Mouse (Mus musculus) hindbrain, embryonic 16.5 days (tissue): ENCODE data around the gene Stam. TPM values are rescaled to one million over a fixed set of nuclear protein-coding genes. Genes with fewer than 3 reads are reported as not detected.

ENCODE experiments used
- ATAC-seq: fragments of 200-750 bp; cut with Nextera tagmentation; 2 replicates; pipeline ENCODE4 v1.8.0; 2017; ENCODE audit warnings: moderate TSS enrichment, moderate library complexity
- H3K27ac ChIP-seq: fragments of 300-500 bp; sonication (generic); 2 replicates; pipeline ENCODE4 v1.5.1; 2014; ENCODE audit warnings: low read depth, mild to moderate bottlenecking, control low read depth, low read length, moderate library complexity
- H3K27me3 ChIP-seq: fragments of 300-500 bp; sonication (generic); replicated peaks from 2 replicates; pipeline ENCODE4 v1.6.1; 2014; ENCODE audit warnings: low read length; ENCODE audit not compliant: control insufficient read depth, insufficient read depth
- H3K36me3 ChIP-seq: fragments of 300-500 bp; sonication (generic); 2 replicates; pipeline ENCODE4 v1.6.1; 2014; ENCODE audit warnings: mild to moderate bottlenecking, low read length, moderate library complexity, mixed read lengths; ENCODE audit not compliant: control insufficient read depth, insufficient read depth
- H3K4me1 ChIP-seq: fragments of 300-500 bp; sonication (generic); 2 replicates; pipeline ENCODE4 v1.6.1; 2014; ENCODE audit warnings: low read depth, low read length; ENCODE audit not compliant: control insufficient read depth, insufficient read depth
- H3K4me2 ChIP-seq: fragments of 300-500 bp; sonication (generic); 2 replicates; pipeline ENCODE4 v1.6.1; 2014; ENCODE audit warnings: mild to moderate bottlenecking, low read length, control low read depth, moderate library complexity
- H3K4me3 ChIP-seq: fragments of 300-500 bp; sonication (generic); 2 replicates; pipeline ENCODE4 v1.5.1; 2014; ENCODE audit warnings: mild to moderate bottlenecking, low read length, control low read depth, moderate library complexity
- H3K9ac ChIP-seq: fragments of 300-500 bp; sonication (generic); 2 replicates; pipeline ENCODE4 v1.6.1; 2014; ENCODE audit warnings: low read depth, mild to moderate bottlenecking, control low read depth, low read length, moderate library complexity
- H3K9me3 ChIP-seq: fragments of 300-500 bp; sonication (generic); 2 replicates; pipeline ENCODE4 v1.6.1; 2014; ENCODE audit warnings: mild to moderate bottlenecking, low read length, moderate library complexity; ENCODE audit not compliant: control insufficient read depth
- WGBS: fragments of 180-500 bp; shearing (Covaris S2); extraction: QIAGEN DNeasy Blood & Tissue Kit; methylation state at CpG from one replicate; pipeline ENCODE4 v1.1.7; 2014; 5-methylcytosine and 5-hydroxymethylcytosine counted together
- polyA plus RNA-seq: library from polyadenylated mRNA; unstranded; fragments of >200 nt; fragmentation: Nextera tagmentation; extraction: Ambion mirVana; gene quantifications from 2 replicates; pipeline ENCODE4 v1.2.1, GENCODE M21; 2015

Stam gene
- polyA plus RNA-seq, 1 experiment from 2014 or later = 129 TPM

GRCm38 (mm10) chr2:14100533-14100932 is 26.6 kb downstream of the Stam start:
- Histone ChIP-seq H3K36me3 (0 out of 2 replicates have a peak, but pooled peaks cover 4% of the 10 kb centered on the region), H3K9me3 (no peaks in the 10 kb centered on the region), H3K9ac (no peak overlapping the region), H3K27me3 (no peaks in the 10 kb centered on the region), H3K4me3 (no peak overlapping the region), H3K4me2 (no peak overlapping the region), H3K27ac (no peak overlapping the region), H3K4me1 (no peaks in the 10 kb centered on the region)
- ATAC-seq = no peak

- Histone ChIP-seq H3K4me3 (no peak overlapping the region), H3K27ac (no peak overlapping the region), H3K4me1 (no peaks in the 10 kb centered on the region), H3K9me3 (no peaks in the 10 kb centered on the region), H3K27me3 (no peaks in the 10 kb centered on the region), H3K36me3 (0 out of 2 replicates have a peak, but pooled peaks cover 4% of the 10 kb centered on the region), H3K4me2 (no peak overlapping the region), H3K9ac (no peak overlapping the region)
- 92% methylated on average over 2 of the region's 2 CpGs for WGBS
- no peak for ATAC-seq
These were observed 28.7 kb downstream of the Stam start for GRCm38 (mm10) chr2:14102603-14103002.

- H3K36me3 ChIP-seq = 0 out of 2 replicates have a peak, but pooled peaks cover 4% of the 10 kb centered on the region
- H3K4me1 ChIP-seq = no peaks in the 10 kb centered on the region
- H3K27ac ChIP-seq = no peak overlapping the region
- no peak overlapping the region for H3K4me2 ChIP-seq
- 92% methylated on average over 1 of the region's 1 CpGs for WGBS
- no peaks in the 10 kb centered on the region for H3K27me3 ChIP-seq
- no peak overlapping the region for H3K4me3 ChIP-seq
- no peaks in the 10 kb centered on the region for H3K9me3 ChIP-seq
- H3K9ac ChIP-seq = no peak overlapping the region
- ATAC-seq = no peak
These were observed 30.0 kb downstream of the Stam start for GRCm38 (mm10) chr2:14103924-14104323.

DNA sequence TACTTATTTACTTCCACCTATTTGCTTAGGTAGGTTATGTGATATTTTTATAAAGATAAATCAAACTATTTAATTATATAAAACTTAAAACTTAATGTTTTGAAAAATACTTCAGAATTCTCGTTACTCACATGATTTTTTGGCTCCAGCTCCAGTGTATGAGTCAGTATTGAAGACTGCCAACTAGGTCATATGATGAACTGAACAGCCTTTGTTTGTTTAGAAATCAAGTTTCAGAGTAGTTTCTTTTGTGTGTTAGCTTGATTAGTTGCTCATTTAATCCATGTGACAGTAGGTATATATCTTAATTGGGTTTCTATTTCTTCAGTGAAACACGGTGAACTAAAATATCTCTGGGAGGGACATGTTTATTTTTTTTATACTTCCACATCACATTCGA is 33.8 kb downstream of the Stam start:
- no peak for ATAC-seq
- H3K4me3 ChIP-seq = no peak overlapping the region
- H3K9me3 ChIP-seq = no peaks in the 10 kb centered on the region
- no peaks in the 10 kb centered on the region for H3K4me1 ChIP-seq
- 86% methylated on average over 3 of the region's 3 CpGs for WGBS
- H3K27ac ChIP-seq = no peak overlapping the region
- no peak overlapping the region for H3K4me2 ChIP-seq
- no peaks in the 10 kb centered on the region for H3K27me3 ChIP-seq
- no peak overlapping the region for H3K9ac ChIP-seq
- H3K36me3 ChIP-seq = 0 out of 2 replicates have a peak, but pooled peaks cover 4% of the 10 kb centered on the region

GRCm38 (mm10) chr2:14126387-14126786 is 52.5 kb downstream of the Stam start:
- Histone ChIP-seq H3K4me1 (no peaks in the 10 kb centered on the region), H3K27ac (no peak overlapping the region), H3K27me3 (no peaks in the 10 kb centered on the region), H3K9ac (no peak overlapping the region), H3K4me2 (no peak overlapping the region), H3K36me3 (peaks cover 11% of the 10 kb centered on the region), H3K4me3 (no peak overlapping the region), H3K9me3 (no peaks in the 10 kb centered on the region)
- no peak for ATAC-seq
- WGBS = 93% methylated on average over 6 of the region's 6 CpGs

DNA sequence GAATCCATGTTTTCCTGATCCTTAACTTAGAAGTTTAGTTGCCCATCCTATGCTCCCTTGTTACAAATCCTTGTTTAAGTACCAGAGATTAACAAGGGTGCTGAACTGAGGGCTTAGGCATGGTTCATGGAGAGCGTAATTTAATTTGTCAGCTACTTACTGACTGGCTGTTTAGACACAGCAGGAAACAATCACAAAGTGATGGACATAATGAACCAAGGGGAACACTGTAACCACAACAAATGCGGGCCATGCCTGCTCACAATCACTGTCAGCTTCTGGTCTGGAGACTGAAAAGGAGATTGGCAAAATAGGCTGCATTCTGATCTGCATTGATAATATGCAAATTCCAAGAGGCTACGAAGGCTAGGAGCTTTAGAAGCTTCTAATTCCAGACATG is 53.7 kb downstream of the Stam start:
- no peak overlapping the region for H3K27ac ChIP-seq
- H3K9ac ChIP-seq = no peak overlapping the region
- no peaks in the 10 kb centered on the region for H3K4me1 ChIP-seq
- no peaks in the 10 kb centered on the region for H3K27me3 ChIP-seq
- WGBS = 45% methylated on average over 3 of the region's 3 CpGs
- peaks cover 13% of the 10 kb centered on the region for H3K36me3 ChIP-seq
- H3K4me2 ChIP-seq = no peak overlapping the region
- no peaks in the 10 kb centered on the region for H3K9me3 ChIP-seq
- no peak for ATAC-seq
- no peak overlapping the region for H3K4me3 ChIP-seq

- Histone ChIP-seq H3K4me2 (no peak overlapping the region), H3K4me3 (no peak overlapping the region), H3K4me1 (no peaks in the 10 kb centered on the region), H3K27ac (no peak overlapping the region), H3K36me3 (peaks cover 8% of the 10 kb centered on the region; the same call in 1 of the 2 replicates), H3K9me3 (no peaks in the 10 kb centered on the region), H3K9ac (no peak overlapping the region), H3K27me3 (no peaks in the 10 kb centered on the region)
- no peak for ATAC-seq
- WGBS = 91% methylated on average over 12 of the region's 12 CpGs
These were observed 56.9 kb downstream of the Stam start for GRCm38 (mm10) chr2:14130641-14131339.

GRCm38 (mm10) chr2:14132468-14133326 is 58.8 kb downstream of the Stam start:
- ATAC-seq = no peak

DNA sequence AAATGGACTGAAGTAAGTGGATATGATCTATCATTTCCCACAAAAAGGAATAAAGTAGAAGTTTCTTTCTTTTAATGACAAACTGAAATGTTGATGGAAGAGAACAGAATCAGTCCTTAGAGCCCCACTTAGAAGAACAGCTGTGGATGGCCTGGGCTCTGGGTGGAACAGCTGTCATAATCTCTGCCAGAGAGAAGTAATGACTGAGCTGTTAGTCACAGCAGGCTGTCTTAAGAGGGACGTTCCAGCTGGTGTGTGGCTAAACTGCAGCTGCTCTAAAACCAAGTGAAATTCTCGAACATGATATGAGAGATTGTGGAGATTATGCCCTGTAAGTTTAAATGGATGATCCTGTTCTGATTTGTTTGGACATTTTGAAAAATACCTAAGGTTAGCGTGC is 63.0 kb downstream of the Stam start:
- no peaks in the 10 kb centered on the region for H3K27me3 ChIP-seq
- no peak for ATAC-seq
- H3K4me2 ChIP-seq = no peak overlapping the region
- no peak overlapping the region for H3K9ac ChIP-seq
- H3K4me3 ChIP-seq = no peak overlapping the region
- H3K27ac ChIP-seq = no peak overlapping the region
- WGBS = 63% methylated on average over 3 of the region's 3 CpGs
- H3K9me3 ChIP-seq = no peaks in the 10 kb centered on the region
- peaks cover 12% of the 10 kb centered on the region for H3K36me3 ChIP-seq
- no peaks in the 10 kb centered on the region for H3K4me1 ChIP-seq

More at GRCm38 (mm10) chr2:14132468-14133326, 58.8 kb downstream of the Stam start:
- no peaks in the 10 kb centered on the region for H3K27me3 ChIP-seq
- H3K27ac ChIP-seq = no peak overlapping the region
- no peak overlapping the region for H3K4me2 ChIP-seq
- H3K9me3 ChIP-seq = no peaks in the 10 kb centered on the region
- WGBS = 93% methylated on average over 4 of the region's 4 CpGs
- no peaks in the 10 kb centered on the region for H3K4me1 ChIP-seq
- H3K4me3 ChIP-seq = no peak overlapping the region
- peaks cover 10% of the 10 kb centered on the region; the same call in 1 of the 2 replicates for H3K36me3 ChIP-seq
- H3K9ac ChIP-seq = no peak overlapping the region
